Mouse (Mus musculus) lung, postnatal 36 days (tissue): ENCODE results near the gene Gm3752.
"Not testable (repeated sequence)": the region's sequence is repeated elsewhere in the genome, so short reads cannot be mapped to it uniquely, and the experiment has no call there.

Experiments used
- DNase-seq: peaks from one replicate; pipeline ENCODE4 v3.0.0; 2022; ENCODE audit warnings: mixed read lengths

Gene Gm3752

GRCm38 (mm10) chr14:7483662-7484061 lies at the start of gene Gm3752:
Gene Gm3752, minus strand, starts transcription at chr14:7483762.
- not testable (repeated sequence) for DNase-seq

- not testable (repeated sequence) for DNase-seq
Measured at GRCm38 (mm10) chr14:7488731-7489130, 5.2 kb upstream of the Gm3752 start.

GRCm38 (mm10) chr14:7450817-7451216 lies 32.7 kb downstream of the Gm3752 start, which contains the start of gene Gm3755:
Gene Gm3755, minus strand, starts transcription at chr14:7450917.
- not testable (repeated sequence) for DNase-seq

- not testable (repeated sequence) for DNase-seq
Measured at GRCm38 (mm10) chr14:7422496-7422895, 61.1 kb downstream of the Gm3752 start.
